Mouse (Mus musculus) lung, postnatal 0 days (tissue): ENCODE results near the gene Stab1.

ENCODE experiments used
- CTCF ChIP-seq: IDR thresholded peaks from 2 replicates; pipeline ENCODE4 v1.5.1; 2016; ENCODE audit warnings: antibody characterized with exemption, mild to moderate bottlenecking
- EP300 ChIP-seq: IDR thresholded peaks from 2 replicates; pipeline ENCODE4 v1.6.1; 2016; ENCODE audit warnings: antibody characterized with exemption, mild to moderate bottlenecking, control low read depth

- no peak for TF ChIP-seq CTCF
- no peak for TF ChIP-seq EP300
These were observed 37.1 kb downstream of the Stab1 start for GRCm38 (mm10) chr14:31131272-31131821.
